Mouse (Mus musculus) induced T-regulatory cell, adult 2 months (primary cell): ENCODE results near the gene Trim65.
A peak's percentile ranks its signal among the peaks of the same experiment; 100 is the strongest.

Source experiments
- DNase-seq: peaks from one replicate; pipeline ENCODE4 v3.0.0-alpha.2; 2012; ENCODE audit warnings: low read depth

Gene Trim65

GRCm38 (mm10) chr11:116130488-116131205 lies at the start of gene Trim65:
TSS of gene Trim65 (minus strand) at chr11:116131128.
- DNase-seq: peak; percentile 96

- no peak for DNase-seq
These were observed 47.6 kb upstream of the Trim65 start for GRCm38 (mm10) chr11:116178411-116179121.

GRCm38 (mm10) chr11:116176010-116176409 lies 45.1 kb upstream of the Trim65 start:
- DNase-seq: no peak

- no peak for DNase-seq
These were observed 44.0 kb upstream of the Trim65 start for GRCm38 (mm10) chr11:116174775-116175448.

GRCm38 (mm10) chr11:116171959-116172358 lies 41.0 kb upstream of the Trim65 start:
- no peak for DNase-seq

- DNase-seq: peak; percentile 10
These were observed 39.3 kb upstream of the Trim65 start for GRCm38 (mm10) chr11:116170003-116170800.

GRCm38 (mm10) chr11:116169214-116169613 lies 38.3 kb upstream of the Trim65 start:
- DNase-seq: no peak

GRCm38 (mm10) chr11:116167884-116168439 lies 37.0 kb upstream of the Trim65 start, which contains the start of gene Fbf1:
TSS of gene Fbf1 (minus strand) at chr11:116168166.
- DNase-seq: peak; percentile 92

GRCm38 (mm10) chr11:116167232-116167631 lies 36.3 kb upstream of the Trim65 start:
- DNase-seq: peak; percentile 40

GRCm38 (mm10) chr11:116163002-116163401 lies 32.1 kb upstream of the Trim65 start:
- DNase-seq: no peak

GRCm38 (mm10) chr11:116162146-116162545 lies 31.2 kb upstream of the Trim65 start:
- no peak for DNase-seq

GRCm38 (mm10) chr11:116161312-116161711 lies 30.4 kb upstream of the Trim65 start:
- no peak for DNase-seq

GRCm38 (mm10) chr11:116150960-116151359 lies 20.0 kb upstream of the Trim65 start:
- no peak for DNase-seq

- no peak for DNase-seq
These were observed 18.4 kb upstream of the Trim65 start for GRCm38 (mm10) chr11:116149341-116149740.

GRCm38 (mm10) chr11:116148761-116149221 lies 17.9 kb upstream of the Trim65 start:
- DNase-seq: no peak

- DNase-seq: no peak
These were observed 15.5 kb upstream of the Trim65 start for GRCm38 (mm10) chr11:116146294-116146985.

GRCm38 (mm10) chr11:116145481-116146293 lies 14.8 kb upstream of the Trim65 start:
- no peak for DNase-seq

- DNase-seq: no peak
These were observed 12.5 kb upstream of the Trim65 start for GRCm38 (mm10) chr11:116143468-116143867.

GRCm38 (mm10) chr11:116142211-116142991 lies 11.5 kb upstream of the Trim65 start:
- no peak for DNase-seq
